In the genomic region with DNA sequence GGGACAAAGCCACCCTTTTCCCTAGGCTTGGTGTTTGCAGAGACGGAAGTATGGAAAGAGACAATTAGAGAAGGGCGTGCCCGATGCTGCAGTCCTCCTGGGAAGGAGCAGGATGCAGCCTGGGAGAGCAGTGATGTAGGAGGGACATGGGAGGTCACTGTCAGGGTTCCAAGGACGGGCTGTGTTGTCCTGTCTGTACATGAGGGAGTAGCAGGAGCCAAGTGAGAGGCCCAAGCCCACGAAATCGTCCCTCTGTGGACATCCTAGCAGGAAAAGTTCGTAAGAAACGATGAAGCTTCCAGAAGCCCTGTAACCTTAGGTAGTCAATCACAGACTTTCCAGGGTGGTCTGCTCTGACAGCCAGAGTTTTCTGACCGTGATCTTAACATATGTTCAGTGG, we compare ENCODE assay signal across 10 mouse cellular contexts.
A peak's percentile ranks its signal among the peaks of the same experiment; 100 is the strongest.
DNase-seq lines count a peak whose midpoint lies in the region; ATAC-seq and TF ChIP-seq lines count a peak whose summit lies in the region.
"Had no signal": no experiment of that assay in that cellular context is flagged by ENCODE, and none has a peak within 500 bp of the region (broad histone marks: within the 10 kb centered on the region; RNA-seq: fewer than 3 reads in every experiment).

No protein-coding gene starts in this region.

- no peak overlapping the region for H3K4me2 ChIP-seq in embryonic facial prominence, embryonic 12.5 days (replicated peaks)
- no peak overlapping the region for H3K4me2 ChIP-seq in intestine, embryonic 14.5 days (ENCODE audit: low read length)
- H3K4me2 ChIP-seq in limb, embryonic 15.5 days, result no peak overlapping the region
- no peak overlapping the region for H3K4me2 ChIP-seq in liver, postnatal 0 days (ENCODE audit: low read depth, low read length)

- peaks cover 71% of the 10 kb centered on the region for H3K4me1 ChIP-seq in E14TG2a.4 (replicated peaks; ENCODE audit: low read depth, low read length)
- H3K4me1 ChIP-seq in embryonic facial prominence, embryonic 12.5 days, result peaks cover 10% of the 10 kb centered on the region
- H3K4me1 ChIP-seq in intestine, embryonic 14.5 days (replicated peaks; ENCODE audit: control insufficient read depth, insufficient read depth, low read length), result peaks cover 23% of the 10 kb centered on the region
- 0 out of 2 replicates have a peak, but pooled peaks cover 8% of the 10 kb centered on the region for H3K4me1 ChIP-seq in limb, embryonic 15.5 days
- 0 out of 2 replicates have a peak, but pooled peaks cover 2% of the 10 kb centered on the region for H3K4me1 ChIP-seq in liver, postnatal 0 days (ENCODE audit: insufficient read depth)
- H3K4me1 ChIP-seq: megakaryocyte, embryonic 14.5 days had no signal

- 45% methylated on average over 9 of the region's 9 CpGs for WGBS in embryonic facial prominence, embryonic 12.5 days
- 23% methylated on average over 9 of the region's 9 CpGs for WGBS in intestine, embryonic 14.5 days
- WGBS in limb, embryonic 15.5 days, result 44% methylated on average over 9 of the region's 9 CpGs
- 65% methylated on average over 9 of the region's 9 CpGs for WGBS in liver, postnatal 0 days (ENCODE audit: insufficient replicate concordance)

- 0 out of 2 replicates have a peak overlapping the region, but pooled peaks have one; percentile 37 for H3K27ac ChIP-seq in embryonic facial prominence, embryonic 12.5 days
- peak overlapping the region; percentile 76 for H3K27ac ChIP-seq in intestine, embryonic 14.5 days (ENCODE audit: low read depth)
- peak overlapping the region; percentile 27; the same call in 1 of the 2 replicates for H3K27ac ChIP-seq in limb, embryonic 15.5 days
- no peak overlapping the region for H3K27ac ChIP-seq in liver, postnatal 0 days (ENCODE audit: low read depth)

- DNase-seq in intestine, embryonic 14.5 days (ENCODE audit: low spot score), result peak; percentile 58
- DNase-seq in liver, postnatal 0 days, result no peak
- DNase-seq in liver, result no peak
- DNase-seq in retina, embryonic 14.5 days (ENCODE audit: low spot score), result no peak
- DNase-seq: cerebellum, adult 18-20 months had no signal

- peak overlapping the region; percentile 37 for H3K4me3 ChIP-seq in E14TG2a.4 (replicated peaks; ENCODE audit: low read length)
- no peak overlapping the region for H3K4me3 ChIP-seq in embryonic facial prominence, embryonic 12.5 days
- H3K4me3 ChIP-seq in intestine, embryonic 14.5 days (ENCODE audit: low read depth, low read length), result no peak overlapping the region
- no peak overlapping the region for H3K4me3 ChIP-seq in limb, embryonic 15.5 days
- H3K4me3 ChIP-seq in liver, postnatal 0 days (ENCODE audit: low read depth, low read length), result no peak overlapping the region
- H3K4me3 ChIP-seq: megakaryocyte, embryonic 14.5 days had no signal

- no peaks in the 10 kb centered on the region for H3K36me3 ChIP-seq in E14TG2a.4 (ENCODE audit: insufficient read depth, low read length)
- H3K36me3 ChIP-seq in embryonic facial prominence, embryonic 12.5 days, result no peaks in the 10 kb centered on the region
- no peaks in the 10 kb centered on the region for H3K36me3 ChIP-seq in intestine, embryonic 14.5 days (ENCODE audit: control insufficient read depth, insufficient read depth, low read length)
- H3K36me3 ChIP-seq in limb, embryonic 15.5 days, result no peaks in the 10 kb centered on the region
- H3K36me3 ChIP-seq in liver, postnatal 0 days (replicated peaks; ENCODE audit: insufficient read depth, low read length), result no peaks in the 10 kb centered on the region

- no peak for ATAC-seq in embryonic facial prominence, embryonic 12.5 days (ENCODE audit: insufficient number of reproducible peaks, insufficient read depth, low FRiP score, low TSS enrichment)
- ATAC-seq in intestine, embryonic 14.5 days (replicated peaks; ENCODE audit: low FRiP score, low TSS enrichment, low read depth), result peak; percentile 63
- peak; percentile 49; the same call in 1 of the 2 replicates for ATAC-seq in limb, embryonic 15.5 days (ENCODE audit: insufficient number of reproducible peaks, low FRiP score, low TSS enrichment, low read depth)
- ATAC-seq in megakaryocyte progenitor cell, adult 5-6 weeks (replicated peaks; ENCODE audit: poor library complexity), result no peak
- no peak for ATAC-seq in liver, postnatal 0 days

- TF ChIP-seq CTCF in E14TG2a.4 (conservative IDR thresholded peaks at IDR 0.05; ENCODE audit: low read length), result no peak
- no peak for TF ChIP-seq CTCF in liver, postnatal 0 days (IDR thresholded peaks at IDR 0.05; ENCODE audit: low read depth)

- no peak for TF ChIP-seq EP300 in liver, postnatal 0 days (IDR thresholded peaks at IDR 0.05; ENCODE audit: low read depth)

- H3K9me3 ChIP-seq in E14TG2a.4 (ENCODE audit: low read length), result no peaks in the 10 kb centered on the region
- no peaks in the 10 kb centered on the region for H3K9me3 ChIP-seq in embryonic facial prominence, embryonic 12.5 days
- no peaks in the 10 kb centered on the region for H3K9me3 ChIP-seq in intestine, embryonic 14.5 days (ENCODE audit: control insufficient read depth, low read length)
- no peaks in the 10 kb centered on the region; the same call in 1 of the 2 replicates for H3K9me3 ChIP-seq in limb, embryonic 15.5 days
- H3K9me3 ChIP-seq in liver, postnatal 0 days (ENCODE audit: low read length), result no peaks in the 10 kb centered on the region

- no peak overlapping the region for H3K9ac ChIP-seq in embryonic facial prominence, embryonic 12.5 days
- no peak overlapping the region for H3K9ac ChIP-seq in intestine, embryonic 14.5 days (ENCODE audit: low read length)
- no peak overlapping the region for H3K9ac ChIP-seq in limb, embryonic 15.5 days
- no peak overlapping the region for H3K9ac ChIP-seq in liver, postnatal 0 days (replicated peaks)

- peaks cover 3% of the 10 kb centered on the region; the same call in 1 of the 2 replicates for H3K27me3 ChIP-seq in E14TG2a.4 (ENCODE audit: insufficient read depth, low read length)
- H3K27me3 ChIP-seq in embryonic facial prominence, embryonic 12.5 days, result no peaks in the 10 kb centered on the region
- H3K27me3 ChIP-seq in intestine, embryonic 14.5 days (replicated peaks; ENCODE audit: control insufficient read depth, insufficient read depth, low read length), result no peaks in the 10 kb centered on the region
- H3K27me3 ChIP-seq in limb, embryonic 15.5 days, result no peaks in the 10 kb centered on the region
- no peaks in the 10 kb centered on the region for H3K27me3 ChIP-seq in liver, postnatal 0 days (ENCODE audit: insufficient read depth, low read length)
- H3K27me3 ChIP-seq: megakaryocyte, embryonic 14.5 days had no signal

Comparison
In these comparisons a context has a peak if more than half of its experiments do, and no peak if none do; other contexts are left out.
1. ATAC-seq: peak in intestine, embryonic 14.5 days (single experiment) and limb, embryonic 15.5 days (single experiment); none in embryonic facial prominence, embryonic 12.5 days (single experiment), megakaryocyte progenitor cell, adult 5-6 weeks (single experiment) and liver, postnatal 0 days (single experiment).